Mouse (Mus musculus) limb, embryonic 12.5 days (tissue): ENCODE measurements around the gene Fgd6. TPM values are rescaled to one million over a fixed set of nuclear protein-coding genes. Genes with fewer than 3 reads are reported as not detected.

Experiments
- ATAC-seq: fragments of 200-750 bp; cut with Nextera tagmentation; 2 replicates; pipeline ENCODE4 v1.8.0; 2017; ENCODE audit warnings: low read depth, moderate TSS enrichment; ENCODE audit not compliant: insufficient number of reproducible peaks, insufficient read depth, low FRiP score, low TSS enrichment
- H3K27ac ChIP-seq: fragments of 300-500 bp; sonication (generic); 2 replicates; pipeline ENCODE4 v1.5.1; 2016; ENCODE audit warnings: mild to moderate bottlenecking, moderate library complexity
- H3K27me3 ChIP-seq: fragments of 300-500 bp; sonication (generic); 2 replicates; pipeline ENCODE4 v1.6.1; 2016; ENCODE audit warnings: mild to moderate bottlenecking, moderate library complexity
- H3K36me3 ChIP-seq: fragments of 300-500 bp; sonication (generic); 2 replicates; pipeline ENCODE4 v1.6.1; 2016; ENCODE audit warnings: mild to moderate bottlenecking, moderate library complexity
- H3K4me1 ChIP-seq: fragments of 300-500 bp; sonication (generic); replicated peaks from 2 replicates; pipeline ENCODE4 v1.6.1; 2016
- H3K4me2 ChIP-seq: fragments of 300-500 bp; sonication (generic); 2 replicates; pipeline ENCODE4 v1.6.1; 2016; ENCODE audit warnings: mild to moderate bottlenecking, moderate library complexity
- H3K4me3 ChIP-seq: fragments of 300-500 bp; sonication (generic); replicated peaks from 2 replicates; pipeline ENCODE4 v1.5.1; 2016; ENCODE audit warnings: mild to moderate bottlenecking
- H3K9ac ChIP-seq: fragments of 300-500 bp; sonication (generic); replicated peaks from 2 replicates; pipeline ENCODE4 v1.6.1; 2016; ENCODE audit warnings: mild to moderate bottlenecking, moderate library complexity
- H3K9me3 ChIP-seq: fragments of 300-500 bp; sonication (generic); 2 replicates; pipeline ENCODE4 v1.6.1; 2016; ENCODE audit warnings: mild to moderate bottlenecking, moderate library complexity
- WGBS: fragments of 180-500 bp; shearing (Covaris S2); methylation state at CpG from one replicate; pipeline ENCODE4 v1.1.7; 2016; 5-methylcytosine and 5-hydroxymethylcytosine counted together
- polyA plus RNA-seq: library from polyadenylated mRNA; unstranded; fragments of >200 nt; fragmentation: Nextera tagmentation; extraction: Ambion mirVana; gene quantifications from 2 replicates; pipeline ENCODE4 v1.2.1, GENCODE M21; 2016

Fgd6 gene
- polyA plus RNA-seq, 1 experiment from 2014 or later, result 4.6 TPM

GRCm38 (mm10) chr10:94095743-94096465 is 60.1 kb downstream of the Fgd6 start:
- WGBS, result 76% methylated on average over 17 of the region's 17 CpGs
- no peak overlapping the region for H3K4me3 ChIP-seq
- H3K36me3 ChIP-seq, result peaks cover 14% of the 10 kb centered on the region; the same call in 1 of the 2 replicates
- H3K4me1 ChIP-seq, result no peaks in the 10 kb centered on the region
- no peak for ATAC-seq
- H3K9me3 ChIP-seq, result 0 out of 2 replicates have a peak, but pooled peaks cover 4% of the 10 kb centered on the region
- no peak overlapping the region for H3K27ac ChIP-seq
- no peak overlapping the region for H3K4me2 ChIP-seq
- no peak overlapping the region for H3K9ac ChIP-seq
- H3K27me3 ChIP-seq, result no peaks in the 10 kb centered on the region

GRCm38 (mm10) chr10:94097081-94097845 is 61.5 kb downstream of the Fgd6 start:
- WGBS, result 85% methylated on average over 3 of the region's 3 CpGs
- Histone ChIP-seq H3K27me3 (no peaks in the 10 kb centered on the region), H3K9ac (no peak overlapping the region), H3K4me1 (no peaks in the 10 kb centered on the region), H3K9me3 (no peaks in the 10 kb centered on the region), H3K4me3 (no peak overlapping the region), H3K27ac (no peak overlapping the region), H3K36me3 (peaks cover 3% of the 10 kb centered on the region; the same call in 1 of the 2 replicates), H3K4me2 (no peak overlapping the region)
- ATAC-seq, result 0 out of 2 replicates have a peak, but pooled peaks have one; percentile 37

GRCm38 (mm10) chr10:94098100-94098499 is 62.3 kb downstream of the Fgd6 start:
- no peak overlapping the region for H3K4me3 ChIP-seq
- ATAC-seq, result no peak
- 87% methylated on average over 3 of the region's 3 CpGs for WGBS
- no peaks in the 10 kb centered on the region for H3K36me3 ChIP-seq
- H3K4me2 ChIP-seq, result no peak overlapping the region
- H3K27ac ChIP-seq, result no peak overlapping the region
- no peaks in the 10 kb centered on the region for H3K4me1 ChIP-seq
- no peaks in the 10 kb centered on the region for H3K9me3 ChIP-seq
- H3K9ac ChIP-seq, result no peak overlapping the region
- no peaks in the 10 kb centered on the region for H3K27me3 ChIP-seq

GRCm38 (mm10) chr10:94105498-94105897 is 69.7 kb downstream of the Fgd6 start:
- Histone ChIP-seq H3K36me3 (peaks cover 18% of the 10 kb centered on the region), H3K4me2 (no peak overlapping the region), H3K4me3 (no peak overlapping the region), H3K9me3 (no peaks in the 10 kb centered on the region), H3K27me3 (no peaks in the 10 kb centered on the region), H3K9ac (no peak overlapping the region), H3K27ac (no peak overlapping the region), H3K4me1 (0 out of 2 replicates have a peak, but pooled peaks cover 7% of the 10 kb centered on the region)
- ATAC-seq, result no peak
- 90% methylated on average over 10 of the region's 10 CpGs for WGBS

- H3K4me1 ChIP-seq, result peaks cover 18% of the 10 kb centered on the region
- no peak overlapping the region for H3K4me2 ChIP-seq
- H3K27me3 ChIP-seq, result no peaks in the 10 kb centered on the region
- ATAC-seq, result no peak
- no peaks in the 10 kb centered on the region for H3K9me3 ChIP-seq
- peaks cover 18% of the 10 kb centered on the region for H3K36me3 ChIP-seq
- WGBS, result 74% methylated on average over 4 of the region's 4 CpGs
- H3K9ac ChIP-seq, result no peak overlapping the region
- H3K27ac ChIP-seq, result no peak overlapping the region
- H3K4me3 ChIP-seq, result no peak overlapping the region
Observed at GRCm38 (mm10) chr10:94107168-94107567, 71.4 kb downstream of the Fgd6 start.

GRCm38 (mm10) chr10:94107607-94108006 is 71.8 kb downstream of the Fgd6 start:
- no peak for ATAC-seq
- peaks cover 23% of the 10 kb centered on the region for H3K4me1 ChIP-seq
- H3K27me3 ChIP-seq, result no peaks in the 10 kb centered on the region
- no peak overlapping the region for H3K4me2 ChIP-seq
- 93% methylated on average over 7 of the region's 7 CpGs for WGBS
- no peaks in the 10 kb centered on the region for H3K9me3 ChIP-seq
- no peak overlapping the region for H3K4me3 ChIP-seq
- H3K9ac ChIP-seq, result no peak overlapping the region
- no peak overlapping the region for H3K27ac ChIP-seq
- H3K36me3 ChIP-seq, result peaks cover 18% of the 10 kb centered on the region

GRCm38 (mm10) chr10:94108791-94109190 is 73.0 kb downstream of the Fgd6 start:
- H3K4me1 ChIP-seq, result peaks cover 24% of the 10 kb centered on the region
- H3K9ac ChIP-seq, result no peak overlapping the region
- no peak overlapping the region for H3K4me3 ChIP-seq
- H3K27ac ChIP-seq, result no peak overlapping the region
- 93% methylated on average over 6 of the region's 6 CpGs for WGBS
- no peaks in the 10 kb centered on the region for H3K9me3 ChIP-seq
- H3K4me2 ChIP-seq, result no peak overlapping the region
- no peaks in the 10 kb centered on the region for H3K27me3 ChIP-seq
- peaks cover 17% of the 10 kb centered on the region for H3K36me3 ChIP-seq
- ATAC-seq, result no peak

- Histone ChIP-seq H3K9me3 (no peaks in the 10 kb centered on the region), H3K4me2 (no peak overlapping the region), H3K4me1 (peaks cover 32% of the 10 kb centered on the region), H3K27ac (peak overlapping the region; percentile 85), H3K4me3 (no peak overlapping the region), H3K36me3 (peaks cover 3% of the 10 kb centered on the region; the same call in 1 of the 2 replicates), H3K9ac (no peak overlapping the region), H3K27me3 (no peaks in the 10 kb centered on the region)
- WGBS, result 31% methylated on average over 9 of the region's 9 CpGs
- 0 out of 2 replicates have a peak, but pooled peaks have one; percentile 32 for ATAC-seq
Observed at GRCm38 (mm10) chr10:94110834-94111754, 75.3 kb downstream of the Fgd6 start.

GRCm38 (mm10) chr10:94112207-94112606 is 76.4 kb downstream of the Fgd6 start:
- Histone ChIP-seq H3K27me3 (no peaks in the 10 kb centered on the region), H3K27ac (peak overlapping the region; percentile 85; the same call in 1 of the 2 replicates), H3K36me3 (peaks cover under 1% of the 10 kb centered on the region; the same call in 1 of the 2 replicates), H3K4me2 (no peak overlapping the region), H3K4me3 (no peak overlapping the region), H3K9me3 (no peaks in the 10 kb centered on the region), H3K9ac (no peak overlapping the region), H3K4me1 (peaks cover 33% of the 10 kb centered on the region)
- WGBS, result 84% methylated on average over 3 of the region's 3 CpGs
- no peak for ATAC-seq

- Histone ChIP-seq H3K4me2 (no peak overlapping the region), H3K27me3 (no peaks in the 10 kb centered on the region), H3K4me1 (peaks cover 24% of the 10 kb centered on the region), H3K36me3 (peaks cover 7% of the 10 kb centered on the region), H3K9ac (no peak overlapping the region), H3K9me3 (no peaks in the 10 kb centered on the region), H3K4me3 (no peak overlapping the region), H3K27ac (no peak overlapping the region)
- no peak for ATAC-seq
- WGBS, result 30% methylated on average over 6 of the region's 6 CpGs
Observed at GRCm38 (mm10) chr10:94115893-94116599, 80.2 kb downstream of the Fgd6 start.
